Mouse (Mus musculus): ENCODE measurements around the gene Gm3409.
"Not testable (repeated sequence)": the region's sequence is repeated elsewhere in the genome, so short reads cannot be mapped to it uniquely, and the experiment has no call there.

DNA sequence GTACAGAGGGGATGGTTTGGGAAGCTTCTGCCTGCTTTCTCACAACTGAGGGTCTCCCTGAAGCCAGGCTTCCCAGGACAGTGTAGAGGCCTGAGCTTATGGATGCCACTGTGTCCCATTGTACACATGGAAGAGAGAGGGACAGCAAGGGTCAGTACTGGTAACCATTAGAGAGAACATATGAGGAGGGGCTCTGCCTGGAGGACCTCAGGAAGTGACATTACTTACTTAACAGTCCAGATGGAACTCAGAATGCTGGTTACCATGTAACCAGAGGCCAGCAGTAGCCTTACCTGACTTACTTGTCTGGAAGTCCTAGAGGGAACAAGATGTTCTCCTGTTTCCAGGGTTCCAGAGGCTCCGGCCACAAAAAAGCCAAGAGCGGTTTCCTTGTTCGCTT, at the start of gene Gm3409:
- TF ChIP-seq ZC3H11A (IDR thresholded peaks at IDR 0.05; ENCODE audit: borderline replicate concordance, low read depth, low read length); CHD2 (IDR thresholded peaks at IDR 0.05; ENCODE audit: low read depth, low read length): not testable (repeated sequence)

Measured in ES-E14 (cell line).